Mouse (Mus musculus) retina, embryonic 14.5 days (tissue): ENCODE data around the gene Doxl2.
"Not testable (repeated sequence)": the region's sequence is repeated elsewhere in the genome, so short reads cannot be mapped to it uniquely, and the experiment has no call there.

Experiments used
- DNase-seq: peaks from one replicate; pipeline ENCODE4 v3.0.0-alpha.2; 2015; ENCODE audit warnings: low spot score

The Doxl2 gene

GRCm38 (mm10) chr6:48974663-48975062 is at the start of gene Doxl2:
Doxl2 (plus strand) TSS chr6:48974963.
- no peak for DNase-seq

- DNase-seq, result no peak
Observed at GRCm38 (mm10) chr6:48929595-48929994, 45.2 kb upstream of the Doxl2 start, which contains the start of gene 1600015I10Rik. 1600015I10Rik (plus strand) TSS chr6:48929895.

GRCm38 (mm10) chr6:48949596-48949995 is 25.2 kb upstream of the Doxl2 start:
- no peak for DNase-seq

- DNase-seq, result no peak
Observed at GRCm38 (mm10) chr6:48950676-48951075, 24.1 kb upstream of the Doxl2 start.

- DNase-seq, result no peak
Observed at GRCm38 (mm10) chr6:48951630-48952029, 23.1 kb upstream of the Doxl2 start.

- DNase-seq, result no peak
Observed at GRCm38 (mm10) chr6:48953220-48953619, 21.5 kb upstream of the Doxl2 start.

GRCm38 (mm10) chr6:48954211-48954610 is 20.6 kb upstream of the Doxl2 start:
- DNase-seq, result no peak

- peak; percentile 74 for DNase-seq
Observed at GRCm38 (mm10) chr6:48954946-48955345, 19.8 kb upstream of the Doxl2 start.

- DNase-seq, result no peak
Observed at GRCm38 (mm10) chr6:48956785-48957184, 18.0 kb upstream of the Doxl2 start.

- DNase-seq, result peak; percentile 68
Observed at GRCm38 (mm10) chr6:48958053-48958452, 16.7 kb upstream of the Doxl2 start.

GRCm38 (mm10) chr6:48959151-48959550 is 15.6 kb upstream of the Doxl2 start:
- DNase-seq, result peak; percentile 57

- not testable (repeated sequence) for DNase-seq
Observed at GRCm38 (mm10) chr6:48966696-48967095, 8.1 kb upstream of the Doxl2 start.

- DNase-seq, result no peak
Observed at GRCm38 (mm10) chr6:48967868-48968267, 6.9 kb upstream of the Doxl2 start.

- no peak for DNase-seq
Observed at GRCm38 (mm10) chr6:48979616-48980015, 4.9 kb downstream of the Doxl2 start.

GRCm38 (mm10) chr6:48982305-48982704 is 7.5 kb downstream of the Doxl2 start:
- no peak for DNase-seq

- no peak for DNase-seq
Observed at GRCm38 (mm10) chr6:48986444-48986990, 11.8 kb downstream of the Doxl2 start, which contains the start of gene Svs1. Svs1 (plus strand) TSS chr6:48986861.

- no peak for DNase-seq
Observed at GRCm38 (mm10) chr6:48989971-48990370, 15.2 kb downstream of the Doxl2 start.

- no peak for DNase-seq
Observed at GRCm38 (mm10) chr6:48991991-48992390, 17.2 kb downstream of the Doxl2 start.

- DNase-seq, result no peak
Observed at GRCm38 (mm10) chr6:48998186-48998585, 23.4 kb downstream of the Doxl2 start.

- DNase-seq, result no peak
Observed at GRCm38 (mm10) chr6:48998796-48999195, 24.0 kb downstream of the Doxl2 start.

- DNase-seq, result peak; percentile 10
Observed at GRCm38 (mm10) chr6:49003381-49003780, 28.6 kb downstream of the Doxl2 start.

- DNase-seq, result peak; percentile 90
Observed at GRCm38 (mm10) chr6:49007981-49008380, 33.2 kb downstream of the Doxl2 start.

GRCm38 (mm10) chr6:49008420-49009160 is 33.8 kb downstream of the Doxl2 start:
- DNase-seq, result peak; percentile 15

GRCm38 (mm10) chr6:49009161-49009555 is 34.4 kb downstream of the Doxl2 start:
- no peak for DNase-seq
